Mouse (Mus musculus): ENCODE results near the gene Sptbn4.

GRCm38 (mm10) chr7:27407816-27408215 is 39.7 kb downstream of the Sptbn4 start:
- TF ChIP-seq CTCF (conservative IDR thresholded peaks at IDR 0.05; ENCODE audit: insufficient read depth, insufficient read length, low read depth, low read length) (no peak), POLR2A (IDR thresholded peaks at IDR 0.05; ENCODE audit: low read depth, low read length) (no peak)
